Mouse (Mus musculus): ENCODE data around the gene Trip10. TPM values are rescaled to one million over a fixed set of nuclear protein-coding genes. Genes with fewer than 3 reads are reported as not detected.

Gene Trip10
- total and polyA plus RNA-seq, 3 experiments: 69.0 to 128 (median 107) TPM

GRCm38 (mm10) chr17:57295935-57296334, 46.7 kb downstream of the Trip10 start:
- no peak overlapping the region for H3K27ac ChIP-seq
- H3K9ac ChIP-seq (ENCODE audit: low read depth, low read length): no peak overlapping the region
- WGBS: 88% methylated on average over 9 of the region's 9 CpGs
- no peaks in the 10 kb centered on the region for H3K4me1 ChIP-seq (ENCODE audit: control insufficient read depth, insufficient read depth, low read length)
- intact Hi-C loops (cut with DNase I): no loop called here
- TF ChIP-seq POLR2A (IDR thresholded peaks at IDR 0.05; ENCODE audit: insufficient read depth, low read depth, low read length): no peak
- TF ChIP-seq EP300 (IDR thresholded peaks at IDR 0.05; ENCODE audit: insufficient read depth, low read depth, low read length): no peak
- no peak for TF ChIP-seq CTCF (IDR thresholded peaks at IDR 0.05)
- H3K36me3 ChIP-seq (ENCODE audit: control insufficient read depth, insufficient read depth, low read length): no peaks in the 10 kb centered on the region
- no peaks in the 10 kb centered on the region for H3K79me2 ChIP-seq (replicated peaks; ENCODE audit: control insufficient read depth, insufficient read depth, low read length)
- H3K27me3 ChIP-seq (ENCODE audit: control insufficient read depth, insufficient read depth, low read length): no peaks in the 10 kb centered on the region
- H3K4me3 ChIP-seq: no peak overlapping the region
- no peak for DNase-seq

DNA sequence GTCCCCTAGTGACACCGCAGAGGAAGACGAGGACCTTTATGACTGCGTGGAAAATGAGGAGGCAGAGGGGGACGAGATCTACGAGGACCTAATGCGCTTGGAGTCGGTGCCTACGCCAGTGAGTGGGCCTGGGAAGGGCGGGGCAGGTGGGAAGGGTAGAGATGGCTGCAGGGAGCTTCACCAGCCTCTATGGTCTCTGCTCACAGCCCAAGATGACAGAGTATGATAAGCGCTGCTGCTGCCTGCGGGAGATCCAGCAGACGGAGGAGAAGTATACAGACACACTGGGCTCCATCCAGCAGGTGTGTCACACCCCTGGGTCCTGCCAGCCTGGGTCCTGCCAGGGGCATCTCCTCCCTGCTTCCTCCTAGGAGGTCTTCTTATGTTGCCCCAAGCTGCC, 47.8 kb downstream of the Trip10 start:
- no peak overlapping the region for H3K27ac ChIP-seq

DNA sequence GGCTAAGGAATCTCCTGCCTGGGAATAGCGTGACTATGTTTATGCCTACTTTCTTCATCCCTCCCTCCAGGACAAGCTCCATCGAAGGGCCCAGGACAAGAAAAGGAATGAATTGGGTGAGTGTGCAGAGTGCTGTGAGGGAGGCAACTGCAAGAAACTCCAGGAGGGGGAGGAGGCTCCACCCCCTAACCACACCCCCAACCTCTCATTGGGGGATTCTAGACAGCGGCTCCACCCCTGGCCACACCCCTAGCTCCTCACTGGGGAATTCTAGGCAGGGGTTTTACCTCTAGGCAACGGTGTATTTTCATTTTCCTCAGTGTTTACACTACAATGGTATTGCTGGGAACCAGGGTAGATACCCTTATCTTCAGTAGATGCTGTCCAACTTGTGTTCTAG, 56.3 kb downstream of the Trip10 start:
- no peaks in the 10 kb centered on the region for H3K36me3 ChIP-seq (ENCODE audit: control insufficient read depth, insufficient read depth, low read length)
- H3K4me3 ChIP-seq: no peak overlapping the region
- no peak for DNase-seq
- H3K79me2 ChIP-seq (replicated peaks; ENCODE audit: control insufficient read depth, insufficient read depth, low read length): no peaks in the 10 kb centered on the region
- 63% methylated on average over 4 of the region's 4 CpGs for WGBS
- H3K27ac ChIP-seq: no peak overlapping the region
- H3K9ac ChIP-seq (ENCODE audit: low read depth, low read length): no peak overlapping the region
- intact Hi-C loops (cut with DNase I): no loop called here
- no peak for TF ChIP-seq EP300 (IDR thresholded peaks at IDR 0.05; ENCODE audit: insufficient read depth, low read depth, low read length)
- TF ChIP-seq POLR2A (IDR thresholded peaks at IDR 0.05; ENCODE audit: insufficient read depth, low read depth, low read length): no peak
- TF ChIP-seq CTCF (IDR thresholded peaks at IDR 0.05): no peak
- H3K4me1 ChIP-seq (ENCODE audit: control insufficient read depth, insufficient read depth, low read length): no peaks in the 10 kb centered on the region
- H3K27me3 ChIP-seq (ENCODE audit: control insufficient read depth, insufficient read depth, low read length): no peaks in the 10 kb centered on the region

More for the DNA sequence above, 47.8 kb downstream of the Trip10 start:
- Histone ChIP-seq H3K36me3 (ENCODE audit: control insufficient read depth, insufficient read depth, low read length) (no peaks in the 10 kb centered on the region), H3K9ac (ENCODE audit: low read depth, low read length) (no peak overlapping the region), H3K79me2 (replicated peaks; ENCODE audit: control insufficient read depth, insufficient read depth, low read length) (no peaks in the 10 kb centered on the region), H3K4me1 (ENCODE audit: control insufficient read depth, insufficient read depth, low read length) (no peaks in the 10 kb centered on the region), H3K27me3 (ENCODE audit: control insufficient read depth, insufficient read depth, low read length) (no peaks in the 10 kb centered on the region), H3K4me3 (no peak overlapping the region)
- DNase-seq: no peak
- TF ChIP-seq CTCF (IDR thresholded peaks at IDR 0.05): no peak
- TF ChIP-seq EP300 (IDR thresholded peaks at IDR 0.05; ENCODE audit: insufficient read depth, low read depth, low read length): no peak
- TF ChIP-seq POLR2A (IDR thresholded peaks at IDR 0.05; ENCODE audit: insufficient read depth, low read depth, low read length): no peak
- 83% methylated on average over 12 of the region's 12 CpGs for WGBS
- intact Hi-C loops (cut with DNase I): no loop called here

GRCm38 (mm10) chr17:57307074-57307473, 57.8 kb downstream of the Trip10 start:
- H3K4me3 ChIP-seq: no peak overlapping the region
- no peaks in the 10 kb centered on the region for H3K27me3 ChIP-seq (ENCODE audit: control insufficient read depth, insufficient read depth, low read length)
- H3K4me1 ChIP-seq (ENCODE audit: control insufficient read depth, insufficient read depth, low read length): no peaks in the 10 kb centered on the region
- 64% methylated on average over 6 of the region's 6 CpGs for WGBS
- intact Hi-C loops (cut with DNase I): no loop called here
- H3K27ac ChIP-seq: no peak overlapping the region
- DNase-seq: no peak
- TF ChIP-seq POLR2A (IDR thresholded peaks at IDR 0.05; ENCODE audit: insufficient read depth, low read depth, low read length) (no peak), CTCF (IDR thresholded peaks at IDR 0.05) (no peak), EP300 (IDR thresholded peaks at IDR 0.05; ENCODE audit: insufficient read depth, low read depth, low read length) (no peak)
- H3K36me3 ChIP-seq (ENCODE audit: control insufficient read depth, insufficient read depth, low read length): no peaks in the 10 kb centered on the region
- H3K9ac ChIP-seq (ENCODE audit: low read depth, low read length): no peak overlapping the region
- H3K79me2 ChIP-seq (replicated peaks; ENCODE audit: control insufficient read depth, insufficient read depth, low read length): no peaks in the 10 kb centered on the region

DNA sequence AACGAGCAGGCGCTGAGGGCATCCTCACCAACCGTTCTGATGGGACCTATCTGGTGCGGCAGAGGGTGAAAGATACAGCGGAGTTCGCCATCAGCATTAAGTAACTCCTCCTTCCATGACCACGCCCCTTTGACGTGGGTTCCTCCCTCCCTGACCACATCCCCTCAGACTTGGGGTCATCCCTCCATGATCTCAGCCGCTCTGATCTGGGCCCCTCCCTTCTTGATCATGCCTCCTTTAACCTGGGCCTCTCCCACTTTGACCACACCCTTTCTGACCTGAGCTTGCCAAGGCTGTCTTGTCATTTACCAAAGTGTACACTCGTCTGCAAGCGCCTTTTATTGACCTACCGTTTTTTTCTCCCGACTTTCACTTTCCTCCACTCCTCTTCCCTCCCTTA, 62.5 kb downstream of the Trip10 start:
- intact Hi-C loops (cut with DNase I): no loop called here
- Histone ChIP-seq H3K27me3 (ENCODE audit: control insufficient read depth, insufficient read depth, low read length) (no peaks in the 10 kb centered on the region), H3K36me3 (ENCODE audit: control insufficient read depth, insufficient read depth, low read length) (no peaks in the 10 kb centered on the region), H3K9ac (ENCODE audit: low read depth, low read length) (no peak overlapping the region), H3K27ac (no peak overlapping the region), H3K4me1 (ENCODE audit: control insufficient read depth, insufficient read depth, low read length) (no peaks in the 10 kb centered on the region), H3K79me2 (replicated peaks; ENCODE audit: control insufficient read depth, insufficient read depth, low read length) (no peaks in the 10 kb centered on the region), H3K4me3 (no peak overlapping the region)
- WGBS: 35% methylated on average over 13 of the region's 13 CpGs
- no peak for DNase-seq
- no peak for TF ChIP-seq EP300 (IDR thresholded peaks at IDR 0.05; ENCODE audit: insufficient read depth, low read depth, low read length)
- TF ChIP-seq CTCF (IDR thresholded peaks at IDR 0.05): no peak
- TF ChIP-seq POLR2A (IDR thresholded peaks at IDR 0.05; ENCODE audit: insufficient read depth, low read depth, low read length): no peak

Small RNA genes lying within 50 kb of the gene (microRNA-seq; reads per million reads assigned to microRNA genes)
- 0 reads per million in 2 experiments for gene Mir6978

Other genes with a start within 250 kb of the Trip10 start
- not detected for gene Pspn, start 249.4 kb upstream of the Trip10 start, total RNA-seq (2021)
- gene Pspn, start 249.4 kb upstream of the Trip10 start, polyA plus RNA-seq (2012; rRNA removed): not detected in 2 replicates
- gene Gtf2f1, start 238.2 kb upstream of the Trip10 start, total RNA-seq (2021): 10 to 100 TPM; 20.7 TPM
- 12.3 and 14.3 TPM in 2 replicates for gene Gtf2f1, start 238.2 kb upstream of the Trip10 start, polyA plus RNA-seq (2012; rRNA removed)
- gene Gm17949, start 238.0 kb upstream of the Trip10 start, total RNA-seq (2021): under 1 TPM in 1 of 2 experiments, not detected in 1; 0.18 TPM
- gene Gm17949, start 238.0 kb upstream of the Trip10 start, polyA plus RNA-seq (2012; rRNA removed): not detected in 2 replicates
- gene Khsrp, start 217.9 kb upstream of the Trip10 start, total RNA-seq (2021): 10 to 100 TPM; 42.6 to 44.5 TPM
- 35.7 and 36.5 TPM in 2 replicates for gene Khsrp, start 217.9 kb upstream of the Trip10 start, polyA plus RNA-seq (2012; rRNA removed)
- not detected for gene Slc25a41, start 207.8 kb upstream of the Trip10 start, total RNA-seq (2021)
- 0.18 TPM in 1 of 2 replicates, not detected in the other for gene Slc25a41, start 207.8 kb upstream of the Trip10 start, polyA plus RNA-seq (2012; rRNA removed)
- not detected for gene Crb3, start 190.3 kb upstream of the Trip10 start, total RNA-seq (2021)
- gene Crb3, start 190.3 kb upstream of the Trip10 start, polyA plus RNA-seq (2012; rRNA removed): 0.26 and 1.2 TPM in 2 replicates
- 10 to 100 TPM; 63.5 to 70.9 TPM for gene Slc25a23, start 189.6 kb upstream of the Trip10 start, total RNA-seq (2021)
- gene Slc25a23, start 189.6 kb upstream of the Trip10 start, polyA plus RNA-seq (2012; rRNA removed): 67.5 and 72.4 TPM in 2 replicates
- 1 to 10 TPM; 1.1 to 2.0 TPM for gene Dennd1c, start 170.9 kb upstream of the Trip10 start, total RNA-seq (2021)
- 5.1 and 6.0 TPM in 2 replicates for gene Dennd1c, start 170.9 kb upstream of the Trip10 start, polyA plus RNA-seq (2012; rRNA removed)
- 1 to 10 TPM; 1.5 to 2.7 TPM for gene Tubb4a, start 161.7 kb upstream of the Trip10 start, total RNA-seq (2021)
- 4.0 and 6.1 TPM in 2 replicates for gene Tubb4a, start 161.7 kb upstream of the Trip10 start, polyA plus RNA-seq (2012; rRNA removed)
- under 1 TPM; 0.26 to 0.80 TPM for gene Tnfsf9, start 144.1 kb upstream of the Trip10 start, total RNA-seq (2021)
- gene Tnfsf9, start 144.1 kb upstream of the Trip10 start, polyA plus RNA-seq (2012; rRNA removed): 0.67 and 1.2 TPM in 2 replicates
- gene Cd70, start 99.7 kb upstream of the Trip10 start, total RNA-seq (2021): not detected
- gene Cd70, start 99.7 kb upstream of the Trip10 start, polyA plus RNA-seq (2012; rRNA removed): not detected in 2 replicates
- gene Tnfsf14, start 55.3 kb upstream of the Trip10 start, total RNA-seq (2021): under 1 TPM; 0.11 to 0.13 TPM
- 0.18 TPM in 2 replicates for gene Tnfsf14, start 55.3 kb upstream of the Trip10 start, polyA plus RNA-seq (2012; rRNA removed)
- gene C3, start 21.3 kb upstream of the Trip10 start, total RNA-seq (2021): 10 to 100 TPM; 91.5 to 91.6 TPM
- 119 and 160 TPM in 2 replicates for gene C3, start 21.3 kb upstream of the Trip10 start, polyA plus RNA-seq (2012; rRNA removed)
- 10 to 100 TPM; 27.8 to 32.7 TPM for gene Gpr108, start 1.0 kb upstream of the Trip10 start, total RNA-seq (2021)
- gene Gpr108, start 1.0 kb upstream of the Trip10 start, polyA plus RNA-seq (2012; rRNA removed): 37.9 and 48.3 TPM in 2 replicates
- 1 to 10 TPM; 1.9 to 2.2 TPM for gene Vav1, start 29.6 kb downstream of the Trip10 start, total RNA-seq (2021)
- gene Vav1, start 29.6 kb downstream of the Trip10 start, polyA plus RNA-seq (2012; rRNA removed): 1.8 and 2.0 TPM in 2 replicates
- 10 to 100 TPM in 1 of 2 experiments, 1 to 10 TPM in 1; 8.6 to 12.6 TPM for gene Adgre1, start 109.2 kb downstream of the Trip10 start, total RNA-seq (2021)
- gene Adgre1, start 109.2 kb downstream of the Trip10 start, polyA plus RNA-seq (2012; rRNA removed): 7.9 and 11.0 TPM in 2 replicates

All from heart, adult 2 months (tissue).